In genomic region chr4:97868938-97869440, GRCm38 (mm10) we compare ENCODE assay signal across 8 mouse cellular contexts.
DNase-seq lines count a peak whose midpoint lies in the region; ATAC-seq and TF ChIP-seq lines count a peak whose summit lies in the region.

No protein-coding gene starts in this region.

- no peaks in the 10 kb centered on the region for H3K9me3 ChIP-seq in heart, embryonic 10.5 days
- no peaks in the 10 kb centered on the region for H3K9me3 ChIP-seq in limb, embryonic 14.5 days (ENCODE audit: control insufficient read depth, low read length)

- ATAC-seq in limb, embryonic 14.5 days (ENCODE audit: low FRiP score, low read depth): peak; percentile 92

- peak overlapping the region; percentile 52 for H3K4me2 ChIP-seq in limb, embryonic 14.5 days (replicated peaks; ENCODE audit: low read depth, low read length, severe bottlenecking)

- H3K4me3 ChIP-seq in heart, embryonic 10.5 days: no peak overlapping the region
- H3K4me3 ChIP-seq in limb, embryonic 14.5 days (replicated peaks; ENCODE audit: low read length): peak overlapping the region; percentile 31
- peak overlapping the region; percentile 49 for H3K4me3 ChIP-seq in olfactory bulb, adult 2 months (ENCODE audit: insufficient read depth, low read depth, low read length)

- DNase-seq in thymus, postnatal 4 days: peak; percentile 13
- DNase-seq in thymus, postnatal 0 days (ENCODE audit: low spot score): no peak
- DNase-seq in fibroblast of lung, adult 2 months (ENCODE audit: low read depth): peak; percentile 88
- DNase-seq in heart, embryonic 10.5 days (ENCODE audit: low spot score): no peak
- peak; percentile 97 for DNase-seq in kidney, postnatal 10 days
- DNase-seq in limb, embryonic 14.5 days (ENCODE audit: low spot score): peak; percentile 84
- peak; percentile 87 for DNase-seq in urinary bladder, postnatal 10 days (ENCODE audit: low spot score)

- H3K36me3 ChIP-seq in heart, embryonic 10.5 days: no peaks in the 10 kb centered on the region
- no peaks in the 10 kb centered on the region for H3K36me3 ChIP-seq in limb, embryonic 14.5 days (ENCODE audit: control insufficient read depth, insufficient read depth, low read length)

- peaks cover 19% of the 10 kb centered on the region for H3K4me1 ChIP-seq in heart, embryonic 10.5 days
- H3K4me1 ChIP-seq in limb, embryonic 14.5 days (ENCODE audit: control insufficient read depth, insufficient read depth, low read length): peaks cover 37% of the 10 kb centered on the region
- H3K4me1 ChIP-seq in olfactory bulb, adult 2 months (ENCODE audit: control insufficient read depth, insufficient read depth, low read length): no peaks in the 10 kb centered on the region

- no peak for TF ChIP-seq POLR2A in limb, embryonic 14.5 days (IDR thresholded peaks at IDR 0.05; ENCODE audit: borderline replicate concordance, extremely low read depth, insufficient read depth, insufficient read length)
- TF ChIP-seq POLR2A in olfactory bulb, adult 2 months (IDR thresholded peaks at IDR 0.05; ENCODE audit: insufficient read depth, low read depth, low read length): peak; percentile 66; the same call in 1 of the 2 replicates

- TF ChIP-seq CTCF in olfactory bulb, adult 2 months (IDR thresholded peaks at IDR 0.05; ENCODE audit: insufficient read depth, low read depth, low read length): no peak

- 83% methylated on average over 27 of the region's 27 CpGs for WGBS in heart, embryonic 10.5 days
- 33% methylated on average over 27 of the region's 27 CpGs for WGBS in limb, embryonic 14.5 days
- 4% methylated on average over 27 of the region's 27 CpGs for WGBS in olfactory bulb, adult 2 months

- H3K9ac ChIP-seq in limb, embryonic 14.5 days (ENCODE audit: low read depth, low read length, severe bottlenecking): peak overlapping the region; percentile 43

- H3K27me3 ChIP-seq in heart, embryonic 10.5 days (ENCODE audit: insufficient read depth, poor library complexity, severe bottlenecking): no peaks in the 10 kb centered on the region
- no peaks in the 10 kb centered on the region for H3K27me3 ChIP-seq in limb, embryonic 14.5 days (ENCODE audit: control insufficient read depth, insufficient read depth, low read length)

- H3K27ac ChIP-seq in heart, embryonic 10.5 days: peak overlapping the region; percentile 67; the same call in 1 of the 2 replicates
- peak overlapping the region; percentile 95 for H3K27ac ChIP-seq in limb, embryonic 14.5 days (replicated peaks; ENCODE audit: low read depth, low read length)
- peak overlapping the region; percentile 86 for H3K27ac ChIP-seq in olfactory bulb, adult 2 months (ENCODE audit: insufficient read depth, low read depth, low read length)

Comparison
In these comparisons a context has a peak if more than half of its experiments do, and no peak if none do; other contexts are left out.
1. DNase-seq: peak in thymus, postnatal 4 days (single experiment), fibroblast of lung, adult 2 months (single experiment), kidney, postnatal 10 days (single experiment), limb, embryonic 14.5 days (single experiment) and urinary bladder, postnatal 10 days (single experiment); none in thymus, postnatal 0 days (single experiment) and heart, embryonic 10.5 days (single experiment).
2. Peak in every context shown above with its lines, with median percentiles within 50 percentile points of each other: H3K27ac ChIP-seq.